Mouse (Mus musculus): ENCODE results near the gene Tnik.

The Tnik gene

DNA sequence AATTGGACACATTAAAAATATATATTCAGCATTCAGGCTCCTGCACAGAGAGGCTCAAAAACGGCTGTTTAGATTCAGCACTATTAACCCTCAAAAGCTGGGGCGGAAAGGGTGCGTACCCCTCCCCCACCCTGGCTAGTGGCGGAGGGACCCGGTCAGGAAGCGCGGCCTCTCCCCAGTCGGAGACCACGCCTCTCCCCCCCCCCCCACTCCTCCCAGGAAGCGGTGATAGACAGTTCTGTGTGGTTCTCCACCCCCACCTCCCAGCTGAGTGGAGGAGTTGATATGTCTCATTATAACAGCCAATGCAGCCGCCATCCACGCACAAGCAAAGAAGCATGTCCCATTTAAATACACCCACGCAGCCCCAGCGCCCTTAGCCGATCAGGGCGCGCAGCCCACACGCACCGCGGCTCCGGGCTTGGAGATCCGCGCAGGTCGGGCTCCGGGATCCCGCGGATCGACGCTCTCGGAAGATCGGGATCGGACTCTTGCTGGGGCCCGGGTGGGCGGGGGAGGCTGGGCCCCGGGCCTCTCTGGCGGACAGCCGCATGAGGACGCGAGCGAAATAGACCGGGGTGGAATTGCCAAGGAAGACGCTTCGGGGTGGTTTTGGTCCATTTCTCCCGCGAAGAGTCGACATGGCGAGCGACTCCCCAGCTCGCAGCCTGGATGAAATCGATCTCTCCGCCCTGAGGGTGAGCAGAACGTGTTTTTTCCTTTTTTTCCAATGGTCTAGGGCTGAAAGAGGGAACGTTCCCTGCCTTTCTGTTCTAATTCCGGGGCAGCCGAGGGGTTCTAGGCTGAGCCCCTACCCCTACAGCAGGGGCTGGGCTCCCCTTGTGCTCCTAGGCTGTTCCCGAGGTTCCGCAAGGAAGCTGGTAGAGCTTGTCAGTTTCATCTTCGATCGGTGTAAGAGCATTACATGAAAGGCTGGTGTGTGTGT, at the start of gene Tnik:
Gene Tnik, plus strand, starts transcription at position 213 of the 946 bp plus-strand sequence.
- Histone ChIP-seq H3K4me1 (replicated peaks; ENCODE audit: low read depth, low read length) (peaks cover 65% of the 10 kb centered on the region), H3K36me3 (ENCODE audit: insufficient read depth, low read length) (no peaks in the 10 kb centered on the region), H3K4me3 (replicated peaks; ENCODE audit: low read length) (peak within 1 kb of the TSS; percentile 79), H3K9me3 (ENCODE audit: low read length) (no peaks in the 10 kb centered on the region), H3K27me3 (ENCODE audit: insufficient read depth, low read length) (peaks cover 66% of the 10 kb centered on the region)
- TF ChIP-seq CTCF (conservative IDR thresholded peaks at IDR 0.05; ENCODE audit: low read length) (no peak), POU5F1 (IDR thresholded peaks at IDR 0.05; ENCODE audit: borderline replicate concordance, low read length) (no peak)

DNA sequence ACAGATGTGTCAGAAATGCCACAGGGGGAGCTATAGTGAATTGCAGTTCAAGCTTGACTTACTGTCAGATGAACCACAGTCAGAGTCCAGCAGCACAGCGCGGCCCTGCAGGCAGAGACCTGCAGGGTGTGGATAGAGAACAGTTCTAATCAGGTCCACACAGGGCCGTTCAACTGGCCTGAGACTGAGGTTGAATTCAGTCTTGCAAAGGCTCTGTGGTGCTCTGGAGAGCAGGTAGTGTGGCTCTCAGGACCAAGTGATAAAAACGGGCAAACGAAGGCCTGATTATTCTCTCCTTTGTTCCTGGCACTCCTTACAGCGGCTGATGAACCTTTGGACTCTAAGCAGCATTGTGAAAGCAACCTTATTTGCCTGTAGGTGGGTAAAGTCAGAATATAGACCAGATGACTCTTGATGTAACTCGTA, 48.1 kb upstream of the Tnik start:
- TF ChIP-seq CTCF (conservative IDR thresholded peaks at IDR 0.05; ENCODE audit: low read length), result no peak
- no peak for TF ChIP-seq NANOG (IDR thresholded peaks at IDR 0.05; ENCODE audit: borderline replicate concordance, low read length)
- no peak for TF ChIP-seq POU5F1 (IDR thresholded peaks at IDR 0.05; ENCODE audit: borderline replicate concordance, low read length)
- H3K4me1 ChIP-seq (replicated peaks; ENCODE audit: low read depth, low read length), result peaks cover 32% of the 10 kb centered on the region
- H3K36me3 ChIP-seq (ENCODE audit: insufficient read depth, low read length), result no peaks in the 10 kb centered on the region
- peaks cover 8% of the 10 kb centered on the region for H3K27me3 ChIP-seq (ENCODE audit: insufficient read depth, low read length)
- no peaks in the 10 kb centered on the region for H3K9me3 ChIP-seq (ENCODE audit: low read length)
- no peak overlapping the region for H3K4me3 ChIP-seq (replicated peaks; ENCODE audit: low read length)

DNA sequence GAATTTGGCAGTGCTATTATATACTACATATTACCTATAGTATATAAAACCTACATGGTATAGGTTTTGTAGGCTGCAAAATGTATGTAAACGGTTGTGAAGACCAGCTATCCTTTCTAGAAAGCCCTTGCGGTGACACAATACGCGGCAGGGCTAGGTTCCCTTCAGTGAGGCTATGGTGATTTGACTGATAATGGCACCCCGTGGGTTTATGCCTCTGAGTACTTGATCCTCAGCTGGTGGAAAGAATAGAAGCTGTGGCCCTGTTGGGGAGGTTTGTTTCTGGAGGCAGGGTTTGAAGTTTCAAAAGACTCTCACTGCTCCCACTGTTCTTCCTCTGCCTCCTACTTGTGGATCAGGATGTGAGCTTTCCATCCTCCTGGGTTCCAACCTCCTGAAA, 46.0 kb upstream of the Tnik start:
- peaks cover 8% of the 10 kb centered on the region for H3K27me3 ChIP-seq (ENCODE audit: insufficient read depth, low read length)
- no peaks in the 10 kb centered on the region for H3K36me3 ChIP-seq (ENCODE audit: insufficient read depth, low read length)
- no peak overlapping the region for H3K4me3 ChIP-seq (replicated peaks; ENCODE audit: low read length)
- TF ChIP-seq NANOG (IDR thresholded peaks at IDR 0.05; ENCODE audit: borderline replicate concordance, low read length) (peak; percentile 87), POU5F1 (IDR thresholded peaks at IDR 0.05; ENCODE audit: borderline replicate concordance, low read length) (no peak), CTCF (conservative IDR thresholded peaks at IDR 0.05; ENCODE audit: low read length) (no peak)
- H3K9me3 ChIP-seq (ENCODE audit: low read length), result no peaks in the 10 kb centered on the region
- peaks cover 40% of the 10 kb centered on the region for H3K4me1 ChIP-seq (replicated peaks; ENCODE audit: low read depth, low read length)

DNA sequence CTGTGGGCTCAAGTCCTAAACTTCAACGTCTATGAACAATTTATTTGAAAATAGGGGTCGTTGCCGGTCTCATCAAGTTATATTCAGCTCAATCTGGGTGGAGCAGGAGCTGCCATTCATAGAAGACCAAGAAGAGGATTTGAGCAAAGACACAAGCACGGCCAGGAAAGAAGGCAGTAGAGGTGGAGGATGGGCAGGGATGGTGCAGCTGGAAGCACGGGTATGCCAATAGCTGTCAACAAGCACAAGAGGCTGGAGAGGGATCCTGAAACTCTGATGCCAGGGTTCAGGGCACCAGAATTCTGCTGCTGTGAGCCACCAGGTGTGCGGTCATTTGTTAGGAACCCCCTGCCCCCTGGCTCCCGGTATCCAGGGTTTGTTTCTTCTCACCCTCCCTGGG, 43.5 kb upstream of the Tnik start:
- TF ChIP-seq POU5F1 (IDR thresholded peaks at IDR 0.05; ENCODE audit: borderline replicate concordance, low read length), result no peak
- Histone ChIP-seq H3K4me3 (replicated peaks; ENCODE audit: low read length) (no peak overlapping the region), H3K9me3 (ENCODE audit: low read length) (no peaks in the 10 kb centered on the region), H3K36me3 (ENCODE audit: insufficient read depth, low read length) (no peaks in the 10 kb centered on the region), H3K27me3 (ENCODE audit: insufficient read depth, low read length) (peaks cover 8% of the 10 kb centered on the region), H3K4me1 (replicated peaks; ENCODE audit: low read depth, low read length) (peaks cover 48% of the 10 kb centered on the region)

DNA sequence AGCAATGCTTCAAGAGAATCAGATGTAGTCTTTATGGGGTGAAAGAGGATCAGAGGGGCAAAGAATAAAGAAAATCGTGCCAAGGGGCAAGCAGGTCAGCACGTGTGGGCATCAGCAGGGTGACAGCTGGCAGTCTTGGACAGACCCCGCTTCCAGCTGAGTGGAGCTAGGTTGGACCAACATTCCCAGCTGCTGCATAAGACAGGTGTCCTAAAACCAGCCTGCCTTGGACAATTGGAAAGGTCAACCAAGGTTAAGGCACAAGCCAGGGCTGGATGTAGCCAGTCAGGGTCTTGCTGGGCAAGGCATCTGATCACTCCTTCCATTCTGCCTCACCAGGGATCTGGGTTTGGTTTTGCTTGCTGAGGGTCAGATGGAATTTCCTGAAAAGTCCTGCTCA, 43.0 kb upstream of the Tnik start:
- Histone ChIP-seq H3K9me3 (ENCODE audit: low read length) (no peaks in the 10 kb centered on the region), H3K36me3 (ENCODE audit: insufficient read depth, low read length) (no peaks in the 10 kb centered on the region), H3K4me1 (replicated peaks; ENCODE audit: low read depth, low read length) (peaks cover 51% of the 10 kb centered on the region), H3K4me3 (replicated peaks; ENCODE audit: low read length) (no peak overlapping the region), H3K27me3 (ENCODE audit: insufficient read depth, low read length) (peaks cover 8% of the 10 kb centered on the region)
- TF ChIP-seq NANOG (IDR thresholded peaks at IDR 0.05; ENCODE audit: borderline replicate concordance, low read length) (no peak), POU5F1 (IDR thresholded peaks at IDR 0.05; ENCODE audit: borderline replicate concordance, low read length) (no peak), CTCF (conservative IDR thresholded peaks at IDR 0.05; ENCODE audit: low read length) (no peak)

DNA sequence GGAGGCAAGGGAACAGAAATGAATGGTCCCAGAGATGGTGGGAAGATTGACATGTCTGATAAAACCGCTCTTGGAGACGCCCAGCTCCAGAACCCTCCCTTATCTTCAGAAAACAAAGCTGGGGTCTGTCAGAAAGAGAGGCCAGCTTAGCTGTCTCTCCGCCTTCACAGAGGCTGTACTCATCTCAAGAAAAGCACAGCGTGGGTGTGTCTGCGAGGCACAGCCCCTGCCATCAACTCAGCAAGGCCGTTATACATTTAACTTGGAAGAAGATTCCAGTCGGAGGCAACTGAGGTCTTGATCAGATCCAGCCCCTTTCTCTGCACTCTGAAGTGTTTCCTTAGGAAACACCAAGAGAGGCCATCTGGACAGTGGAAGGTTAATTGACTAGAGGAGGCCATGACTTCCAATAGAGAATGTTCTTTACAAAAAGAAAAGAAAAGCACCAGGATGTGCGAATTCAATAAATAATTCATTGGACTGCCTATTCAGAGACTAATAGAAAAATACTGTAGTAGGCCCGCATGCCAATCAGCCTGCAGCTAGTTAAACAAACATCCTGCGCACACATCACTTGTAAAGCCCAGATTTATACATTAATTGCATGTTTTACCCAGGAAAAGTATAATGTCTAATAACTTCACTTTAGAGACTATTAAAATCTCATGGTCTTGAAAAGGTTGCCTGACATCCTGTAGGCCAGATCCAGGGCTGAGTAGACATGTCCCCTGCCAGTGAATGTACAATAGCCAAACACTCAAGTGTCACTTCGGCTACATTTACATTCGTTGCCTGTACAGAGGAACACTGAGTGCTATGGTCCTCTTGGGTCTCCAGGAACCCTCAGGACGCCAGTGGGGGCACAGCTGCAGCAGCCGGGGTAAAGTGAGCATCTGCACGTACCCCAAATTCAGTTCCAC, 38.3 kb upstream of the Tnik start:
- Histone ChIP-seq H3K4me1 (replicated peaks; ENCODE audit: low read depth, low read length) (peaks cover 30% of the 10 kb centered on the region), H3K36me3 (ENCODE audit: insufficient read depth, low read length) (no peaks in the 10 kb centered on the region), H3K4me3 (replicated peaks; ENCODE audit: low read length) (no peak overlapping the region), H3K27me3 (ENCODE audit: insufficient read depth, low read length) (peaks cover 3% of the 10 kb centered on the region; the same call in 1 of the 2 replicates), H3K9me3 (ENCODE audit: low read length) (no peaks in the 10 kb centered on the region)
- TF ChIP-seq NANOG (IDR thresholded peaks at IDR 0.05; ENCODE audit: borderline replicate concordance, low read length), result no peak
- TF ChIP-seq POU5F1 (IDR thresholded peaks at IDR 0.05; ENCODE audit: borderline replicate concordance, low read length), result no peak
- no peak for TF ChIP-seq CTCF (conservative IDR thresholded peaks at IDR 0.05; ENCODE audit: low read length)

DNA sequence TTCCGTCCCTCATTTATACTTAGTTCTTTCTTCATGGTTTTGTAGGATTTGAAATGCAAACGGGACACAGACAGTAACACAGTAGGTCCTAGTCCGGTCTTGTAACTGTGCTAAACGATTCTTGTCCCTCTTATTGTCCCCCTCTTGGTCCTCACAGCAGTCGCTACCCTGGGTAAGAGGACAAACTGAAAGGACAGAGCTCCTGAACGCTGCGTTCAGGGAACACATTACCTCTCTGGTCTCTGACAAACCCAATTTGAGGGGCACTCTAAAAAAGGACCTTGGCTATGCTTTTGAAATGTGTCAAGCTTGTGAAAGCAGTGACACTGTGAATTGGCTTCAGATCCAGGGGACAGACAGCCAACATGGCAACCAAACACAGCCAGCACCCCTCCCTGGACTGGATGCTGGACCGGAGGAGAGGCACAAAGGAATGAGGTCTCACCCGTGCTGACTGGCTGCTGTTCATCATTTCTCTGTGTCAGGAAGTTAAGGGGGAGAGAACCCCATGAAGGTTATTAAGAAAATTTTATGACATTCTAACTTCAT, 37.6 kb upstream of the Tnik start:
- Histone ChIP-seq H3K27me3 (ENCODE audit: insufficient read depth, low read length) (peaks cover 3% of the 10 kb centered on the region; the same call in 1 of the 2 replicates), H3K9me3 (ENCODE audit: low read length) (no peaks in the 10 kb centered on the region), H3K4me1 (replicated peaks; ENCODE audit: low read depth, low read length) (peaks cover 24% of the 10 kb centered on the region), H3K36me3 (ENCODE audit: insufficient read depth, low read length) (no peaks in the 10 kb centered on the region), H3K4me3 (replicated peaks; ENCODE audit: low read length) (no peak overlapping the region)
- TF ChIP-seq POU5F1 (IDR thresholded peaks at IDR 0.05; ENCODE audit: borderline replicate concordance, low read length) (no peak), NANOG (IDR thresholded peaks at IDR 0.05; ENCODE audit: borderline replicate concordance, low read length) (no peak), CTCF (conservative IDR thresholded peaks at IDR 0.05; ENCODE audit: low read length) (no peak)

DNA sequence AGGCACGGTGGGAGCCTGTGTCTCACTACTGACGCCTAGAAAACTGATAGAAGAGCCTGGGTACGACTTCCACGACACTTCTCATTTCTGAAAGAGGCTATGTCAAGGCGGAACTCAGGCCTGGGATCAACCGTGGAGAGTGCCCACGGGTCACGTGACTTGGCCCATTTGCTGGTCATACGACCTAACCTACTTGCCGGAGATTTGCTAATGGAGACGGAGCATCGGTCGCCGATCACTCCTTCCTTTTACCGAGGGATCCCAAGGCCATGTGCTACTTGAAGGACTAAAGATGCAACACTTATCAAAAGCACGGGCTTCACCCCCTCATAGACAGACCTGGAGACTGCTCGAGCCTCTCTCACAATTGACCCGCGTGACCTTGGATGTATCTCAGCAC, 36.8 kb upstream of the Tnik start:
- TF ChIP-seq POU5F1 (IDR thresholded peaks at IDR 0.05; ENCODE audit: borderline replicate concordance, low read length), result no peak
- no peak for TF ChIP-seq CTCF (conservative IDR thresholded peaks at IDR 0.05; ENCODE audit: low read length)
- no peak for TF ChIP-seq NANOG (IDR thresholded peaks at IDR 0.05; ENCODE audit: borderline replicate concordance, low read length)
- peaks cover 3% of the 10 kb centered on the region; the same call in 1 of the 2 replicates for H3K27me3 ChIP-seq (ENCODE audit: insufficient read depth, low read length)
- no peak overlapping the region for H3K4me3 ChIP-seq (replicated peaks; ENCODE audit: low read length)
- H3K36me3 ChIP-seq (ENCODE audit: insufficient read depth, low read length), result no peaks in the 10 kb centered on the region
- H3K4me1 ChIP-seq (replicated peaks; ENCODE audit: low read depth, low read length), result peaks cover 21% of the 10 kb centered on the region
- H3K9me3 ChIP-seq (ENCODE audit: low read length), result no peaks in the 10 kb centered on the region

Data from E14TG2a.4 (cell line).